Mouse (Mus musculus) myocyte (in vitro differentiated cells): ENCODE results near the gene Lctl.

Experiments
- CEBPB ChIP-seq: IDR thresholded peaks from 2 replicates; pipeline ENCODE4 v1.6.1; 2011; ENCODE audit warnings: mild to moderate bottlenecking, moderate library complexity; ENCODE audit not compliant: poor library complexity, insufficient read depth, severe bottlenecking
- E2F4 ChIP-seq: IDR thresholded peaks from one replicate; pipeline ENCODE4 v1.6.1; 2011; ENCODE audit warnings: mild to moderate bottlenecking, control low read depth, moderate library complexity; ENCODE audit not compliant: insufficient read depth
- MAX ChIP-seq: IDR thresholded peaks from one replicate; pipeline ENCODE4 v1.6.1; 2011; ENCODE audit warnings: low read depth, mild to moderate bottlenecking, control low read depth
- MYOD1 ChIP-seq, 3 experiments: IDR thresholded peaks; one replicate each; pipeline ENCODE4 v1.6.1; 2011; ENCODE audit warnings: control low read depth in 2 of 3, low read depth in 2 of 3, mild to moderate bottlenecking in 2 of 3, moderate library complexity in 1 of 3; ENCODE audit not compliant: insufficient read length in 2 of 3, control insufficient read depth in 1 of 3
- MYOG ChIP-seq, 3 experiments: IDR thresholded peaks; one replicate each; pipeline ENCODE4 v1.6.1; 2011; ENCODE audit warnings: control low read depth in 2 of 3, low read depth in 2 of 3, mild to moderate bottlenecking in 2 of 3; ENCODE audit not compliant: insufficient read length in 2 of 3, control insufficient read depth in 1 of 3, insufficient read depth in 1 of 3
- POLR2A ChIP-seq: IDR thresholded peaks from one replicate; pipeline ENCODE4 v1.6.1; 2011; ENCODE audit warnings: low read depth, mild to moderate bottlenecking, control low read depth, moderate library complexity; ENCODE audit not compliant: insufficient read length
- POLR2AphosphoS2 ChIP-seq: IDR thresholded peaks from one replicate; pipeline ENCODE4 v1.6.1; 2011; ENCODE audit warnings: low read depth, control low read depth; ENCODE audit not compliant: insufficient read length
- REST ChIP-seq: IDR thresholded peaks from one replicate; pipeline ENCODE4 v1.6.1; 2011; ENCODE audit warnings: mild to moderate bottlenecking, control low read depth, moderate library complexity; ENCODE audit not compliant: insufficient read depth, insufficient read length
- SRF ChIP-seq: IDR thresholded peaks from one replicate; pipeline ENCODE4 v1.6.1; 2011; ENCODE audit warnings: low read depth; ENCODE audit not compliant: control insufficient read depth, insufficient read length
- TCF12 ChIP-seq: IDR thresholded peaks from one replicate; pipeline ENCODE4 v1.6.1; 2011; ENCODE audit warnings: mild to moderate bottlenecking, control low read depth; ENCODE audit not compliant: poor library complexity, insufficient read depth, severe bottlenecking
- USF1 ChIP-seq: IDR thresholded peaks from one replicate; pipeline ENCODE4 v1.6.1; 2011; ENCODE audit warnings: low read depth, mild to moderate bottlenecking, control low read depth, moderate library complexity

GRCm38 (mm10) chr9:64069131-64069530 lies 47.8 kb upstream of the Lctl start:
- TF ChIP-seq POLR2A (no peak), POLR2AphosphoS2 (no peak), CEBPB (no peak), MAX (no peak), MYOD1 (IDR thresholded peaks at IDR 0.05; ENCODE audit: control insufficient read depth in 1 of 3, insufficient read length in 2 of 3, low read depth in 2 of 3) (no peak), TCF12 (no peak), USF1 (no peak), E2F4 (no peak), MYOG (IDR thresholded peaks at IDR 0.05; ENCODE audit: control insufficient read depth in 1 of 3, insufficient read depth in 1 of 3, insufficient read length in 2 of 3, low read depth in 2 of 3) (no peak), REST (no peak), SRF (no peak)
